Mouse (Mus musculus): ENCODE measurements around the gene Tmem167. TPM values are rescaled to one million over a fixed set of nuclear protein-coding genes. Genes with fewer than 3 reads are reported as not detected.

Gene Tmem167
- polyA plus RNA-seq, 1 experiment from 2014 or later = 90.2 TPM

GRCm38 (mm10) chr13:90170782-90171179 lies 81.9 kb downstream of the Tmem167 start:
- Histone ChIP-seq H3K9me3 (ENCODE audit: control insufficient read depth) (no peaks in the 10 kb centered on the region), H3K36me3 (ENCODE audit: control insufficient read depth, insufficient read depth) (no peaks in the 10 kb centered on the region), H3K4me3 (ENCODE audit: low read depth, low read length) (no peak overlapping the region), H3K27ac (ENCODE audit: low read depth, low read length) (no peak overlapping the region), H3K9ac (ENCODE audit: low read depth, low read length) (no peak overlapping the region), H3K4me1 (replicated peaks; ENCODE audit: control insufficient read depth, insufficient read depth, low read length) (no peaks in the 10 kb centered on the region), H3K27me3 (replicated peaks; ENCODE audit: control insufficient read depth, insufficient read depth, low read length) (no peaks in the 10 kb centered on the region), H3K4me2 (replicated peaks; ENCODE audit: low read depth) (no peak overlapping the region)
- WGBS = 32% methylated on average over 2 of the region's 2 CpGs
- no peak for ATAC-seq
- no peak for TF ChIP-seq CTCF (IDR thresholded peaks at IDR 0.05; ENCODE audit: low read depth)

GRCm38 (mm10) chr13:90171390-90171789 lies 82.5 kb downstream of the Tmem167 start:
- no peaks in the 10 kb centered on the region for H3K36me3 ChIP-seq (ENCODE audit: control insufficient read depth, insufficient read depth)
- ATAC-seq = no peak
- H3K27ac ChIP-seq (ENCODE audit: low read depth, low read length) = no peak overlapping the region
- no peak overlapping the region for H3K9ac ChIP-seq (ENCODE audit: low read depth, low read length)
- no peaks in the 10 kb centered on the region for H3K4me1 ChIP-seq (replicated peaks; ENCODE audit: control insufficient read depth, insufficient read depth, low read length)
- no peaks in the 10 kb centered on the region for H3K27me3 ChIP-seq (replicated peaks; ENCODE audit: control insufficient read depth, insufficient read depth, low read length)
- TF ChIP-seq CTCF (IDR thresholded peaks at IDR 0.05; ENCODE audit: low read depth) = no peak
- H3K4me2 ChIP-seq (replicated peaks; ENCODE audit: low read depth) = no peak overlapping the region
- H3K9me3 ChIP-seq (ENCODE audit: control insufficient read depth) = no peaks in the 10 kb centered on the region
- no peak overlapping the region for H3K4me3 ChIP-seq (ENCODE audit: low read depth, low read length)

GRCm38 (mm10) chr13:90175662-90176061 lies 86.7 kb downstream of the Tmem167 start:
- no peak for TF ChIP-seq CTCF (IDR thresholded peaks at IDR 0.05; ENCODE audit: low read depth)

DNA sequence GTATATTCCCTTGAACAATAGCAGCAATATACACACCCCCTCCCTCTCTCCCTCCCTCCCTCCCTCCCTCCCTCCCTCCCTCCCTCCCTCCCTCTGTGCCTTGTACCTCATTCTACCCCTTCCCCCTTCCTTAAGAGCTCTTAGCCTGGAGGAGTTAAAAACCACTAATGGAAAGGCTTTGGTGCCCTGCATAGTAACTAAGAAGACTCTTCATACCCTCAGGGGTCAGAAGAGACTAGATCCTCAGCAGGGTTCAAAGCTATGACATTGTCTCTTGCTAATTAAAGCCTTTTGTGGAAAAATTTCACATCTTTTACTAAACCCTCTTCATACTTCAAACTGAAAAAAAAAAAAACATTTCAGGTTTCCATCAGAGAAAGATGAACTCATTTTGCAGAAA lies 93.3 kb downstream of the Tmem167 start:
- TF ChIP-seq CTCF (IDR thresholded peaks at IDR 0.05; ENCODE audit: low read depth) = no peak

More at GRCm38 (mm10) chr13:90175662-90176061, 86.7 kb downstream of the Tmem167 start:
- H3K4me3 ChIP-seq (ENCODE audit: low read depth, low read length) = no peak overlapping the region
- no peaks in the 10 kb centered on the region for H3K27me3 ChIP-seq (replicated peaks; ENCODE audit: control insufficient read depth, insufficient read depth, low read length)
- no peaks in the 10 kb centered on the region for H3K36me3 ChIP-seq (ENCODE audit: control insufficient read depth, insufficient read depth)
- 68% methylated on average over 2 of the region's 2 CpGs for WGBS
- no peak overlapping the region for H3K27ac ChIP-seq (ENCODE audit: low read depth, low read length)
- no peak overlapping the region for H3K9ac ChIP-seq (ENCODE audit: low read depth, low read length)
- H3K9me3 ChIP-seq (ENCODE audit: control insufficient read depth) = no peaks in the 10 kb centered on the region
- no peak overlapping the region for H3K4me2 ChIP-seq (replicated peaks; ENCODE audit: low read depth)
- no peak for ATAC-seq
- no peaks in the 10 kb centered on the region for H3K4me1 ChIP-seq (replicated peaks; ENCODE audit: control insufficient read depth, insufficient read depth, low read length)

DNA sequence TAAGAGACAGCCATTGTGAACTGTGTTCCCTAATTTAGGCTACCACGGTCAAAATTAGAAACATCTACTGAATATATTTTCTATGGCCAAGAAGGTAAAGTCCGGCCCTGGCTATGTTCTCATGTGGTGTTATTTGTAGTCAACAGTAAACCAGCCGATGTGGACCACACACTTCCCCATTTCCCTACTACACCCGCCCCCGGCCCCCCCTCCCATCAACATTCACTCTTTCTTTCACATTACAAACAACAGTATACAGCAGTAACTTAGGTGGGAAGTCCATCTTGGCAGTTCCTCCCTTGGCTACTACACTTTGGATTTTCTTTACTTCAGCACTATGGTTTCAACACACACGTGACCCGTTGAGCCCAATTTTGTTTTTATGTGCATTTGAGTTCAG lies 94.6 kb downstream of the Tmem167 start:
- no peak for TF ChIP-seq CTCF (IDR thresholded peaks at IDR 0.05; ENCODE audit: low read depth)
- no peak overlapping the region for H3K27ac ChIP-seq (ENCODE audit: low read depth, low read length)
- H3K4me2 ChIP-seq (replicated peaks; ENCODE audit: low read depth) = no peak overlapping the region
- H3K9ac ChIP-seq (ENCODE audit: low read depth, low read length) = no peak overlapping the region
- no peaks in the 10 kb centered on the region for H3K36me3 ChIP-seq (ENCODE audit: control insufficient read depth, insufficient read depth)
- H3K4me1 ChIP-seq (replicated peaks; ENCODE audit: control insufficient read depth, insufficient read depth, low read length) = no peaks in the 10 kb centered on the region
- no peaks in the 10 kb centered on the region for H3K27me3 ChIP-seq (replicated peaks; ENCODE audit: control insufficient read depth, insufficient read depth, low read length)
- H3K9me3 ChIP-seq (ENCODE audit: control insufficient read depth) = no peaks in the 10 kb centered on the region
- ATAC-seq = no peak
- 89% methylated on average over 7 of the region's 7 CpGs for WGBS
- no peak overlapping the region for H3K4me3 ChIP-seq (ENCODE audit: low read depth, low read length)

More for the DNA sequence above, 93.3 kb downstream of the Tmem167 start:
- Histone ChIP-seq H3K4me1 (replicated peaks; ENCODE audit: control insufficient read depth, insufficient read depth, low read length) (no peaks in the 10 kb centered on the region), H3K9ac (ENCODE audit: low read depth, low read length) (no peak overlapping the region), H3K9me3 (ENCODE audit: control insufficient read depth) (no peaks in the 10 kb centered on the region), H3K27me3 (replicated peaks; ENCODE audit: control insufficient read depth, insufficient read depth, low read length) (no peaks in the 10 kb centered on the region), H3K4me3 (ENCODE audit: low read depth, low read length) (no peak overlapping the region), H3K4me2 (replicated peaks; ENCODE audit: low read depth) (no peak overlapping the region), H3K27ac (ENCODE audit: low read depth, low read length) (no peak overlapping the region), H3K36me3 (ENCODE audit: control insufficient read depth, insufficient read depth) (no peaks in the 10 kb centered on the region)
- ATAC-seq = no peak

DNA sequence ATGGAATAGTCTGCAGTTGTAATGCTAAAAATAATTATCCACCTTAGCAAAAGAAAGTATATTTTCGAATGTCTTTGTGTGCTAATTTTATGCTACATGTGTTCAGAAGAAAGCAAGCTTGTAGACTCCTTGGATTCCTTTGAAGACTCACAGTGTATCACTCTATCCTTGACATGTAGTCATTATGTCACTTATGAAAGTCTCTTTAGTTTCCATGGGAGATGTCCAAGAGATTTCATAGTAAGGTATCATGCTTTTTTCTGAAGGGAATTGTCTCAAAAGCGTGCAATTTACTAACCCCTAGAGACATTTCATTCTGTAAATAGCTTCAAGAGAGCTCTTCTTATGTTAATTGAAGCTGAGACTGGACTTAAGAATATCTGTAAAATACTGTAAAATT lies 97.8 kb downstream of the Tmem167 start:
- no peaks in the 10 kb centered on the region for H3K27me3 ChIP-seq (replicated peaks; ENCODE audit: control insufficient read depth, insufficient read depth, low read length)
- TF ChIP-seq CTCF (IDR thresholded peaks at IDR 0.05; ENCODE audit: low read depth) = no peak
- WGBS = 88% methylated on average over 2 of the region's 2 CpGs
- H3K4me2 ChIP-seq (replicated peaks; ENCODE audit: low read depth) = no peak overlapping the region
- no peak overlapping the region for H3K4me3 ChIP-seq (ENCODE audit: low read depth, low read length)
- no peak overlapping the region for H3K9ac ChIP-seq (ENCODE audit: low read depth, low read length)
- ATAC-seq = no peak
- no peaks in the 10 kb centered on the region for H3K9me3 ChIP-seq (ENCODE audit: control insufficient read depth)
- H3K36me3 ChIP-seq (ENCODE audit: control insufficient read depth, insufficient read depth) = no peaks in the 10 kb centered on the region
- no peak overlapping the region for H3K27ac ChIP-seq (ENCODE audit: low read depth, low read length)
- no peaks in the 10 kb centered on the region for H3K4me1 ChIP-seq (replicated peaks; ENCODE audit: control insufficient read depth, insufficient read depth, low read length)

DNA sequence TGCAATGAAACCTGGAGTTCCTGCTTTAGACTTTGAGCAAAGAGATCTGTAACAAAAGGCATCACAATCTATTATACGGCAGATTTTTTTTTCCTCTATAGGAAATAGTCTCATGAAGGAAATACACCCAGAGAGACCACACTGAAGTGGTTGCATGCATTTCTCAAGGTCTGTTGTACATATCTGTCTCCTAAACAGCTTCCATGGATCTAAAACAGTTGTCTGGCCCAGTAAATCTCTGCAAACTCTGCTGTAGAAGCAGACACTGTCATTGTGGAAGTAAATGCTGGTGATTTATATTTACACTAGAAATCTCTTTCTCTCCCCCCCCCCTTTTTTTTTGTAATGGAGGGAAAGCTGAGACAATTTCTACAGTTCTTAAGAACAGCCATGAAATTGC lies 99.1 kb downstream of the Tmem167 start:
- H3K9me3 ChIP-seq (ENCODE audit: control insufficient read depth) = no peaks in the 10 kb centered on the region
- no peak overlapping the region for H3K27ac ChIP-seq (ENCODE audit: low read depth, low read length)
- H3K4me1 ChIP-seq (replicated peaks; ENCODE audit: control insufficient read depth, insufficient read depth, low read length) = no peaks in the 10 kb centered on the region
- no peak overlapping the region for H3K4me3 ChIP-seq (ENCODE audit: low read depth, low read length)
- no peaks in the 10 kb centered on the region for H3K27me3 ChIP-seq (replicated peaks; ENCODE audit: control insufficient read depth, insufficient read depth, low read length)
- no peak for TF ChIP-seq CTCF (IDR thresholded peaks at IDR 0.05; ENCODE audit: low read depth)
- 52% methylated on average over 1 of the region's 1 CpGs for WGBS
- H3K4me2 ChIP-seq (replicated peaks; ENCODE audit: low read depth) = no peak overlapping the region
- ATAC-seq = no peak
- no peak overlapping the region for H3K9ac ChIP-seq (ENCODE audit: low read depth, low read length)
- no peaks in the 10 kb centered on the region for H3K36me3 ChIP-seq (ENCODE audit: control insufficient read depth, insufficient read depth)
